Mouse (Mus musculus) right cerebral cortex, postnatal 10 days (tissue): ENCODE results near the gene Tshb.

Source experiments
- DNase-seq, 2 experiments: peaks; one replicate each; pipeline ENCODE4 v3.0.0; 2021; ENCODE audit warnings: low spot score in 2 of 2

Tshb gene

GRCm38 (mm10) chr3:102782618-102783017 lies at the start of gene Tshb:
Gene Tshb (minus strand): TSS chr3:102782718.
- DNase-seq: no peak

DNA sequence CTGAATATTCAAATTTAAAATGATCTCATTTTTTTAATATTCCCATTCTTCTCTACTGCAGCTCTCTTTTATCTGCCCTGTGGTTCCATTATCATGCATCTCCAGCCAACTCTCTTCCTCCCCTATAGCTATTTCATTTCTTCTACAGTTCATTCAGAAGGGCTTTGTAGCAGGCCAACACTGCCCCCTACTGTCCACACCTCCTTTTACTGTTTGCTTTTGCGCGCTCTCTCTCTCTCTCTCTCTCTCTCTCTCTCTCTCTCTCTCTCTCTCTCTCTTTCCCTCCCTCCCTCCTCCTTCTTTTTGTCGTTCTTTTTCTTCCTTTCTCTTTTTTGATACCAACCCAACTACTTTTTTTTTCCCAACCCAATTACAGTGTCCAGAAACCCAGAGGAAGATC lies 21.4 kb upstream of the Tshb start:
- DNase-seq: peak; percentile 67 to 82

- no peak for DNase-seq
Measured at GRCm38 (mm10) chr3:102787369-102787768, 4.9 kb upstream of the Tshb start.

DNA sequence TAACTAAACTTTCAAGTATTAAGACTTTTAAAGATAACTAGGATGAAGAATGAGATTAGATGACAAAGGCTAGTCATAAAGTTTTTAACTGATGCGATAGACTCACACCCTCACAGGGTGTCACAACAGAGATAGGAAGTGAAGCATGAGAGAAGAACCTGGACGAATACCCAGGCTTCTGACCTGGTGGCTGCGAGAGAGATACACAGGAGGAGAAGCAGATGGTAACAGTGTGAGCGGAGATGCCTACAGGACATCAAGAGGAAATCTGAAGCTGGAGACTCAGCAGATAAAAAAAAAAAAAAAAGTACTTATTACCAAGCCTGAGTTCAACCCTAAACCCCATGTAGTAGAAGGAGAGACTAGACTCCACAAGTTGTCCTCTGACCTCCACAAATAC lies 9.5 kb downstream of the Tshb start:
- DNase-seq: no peak

DNA sequence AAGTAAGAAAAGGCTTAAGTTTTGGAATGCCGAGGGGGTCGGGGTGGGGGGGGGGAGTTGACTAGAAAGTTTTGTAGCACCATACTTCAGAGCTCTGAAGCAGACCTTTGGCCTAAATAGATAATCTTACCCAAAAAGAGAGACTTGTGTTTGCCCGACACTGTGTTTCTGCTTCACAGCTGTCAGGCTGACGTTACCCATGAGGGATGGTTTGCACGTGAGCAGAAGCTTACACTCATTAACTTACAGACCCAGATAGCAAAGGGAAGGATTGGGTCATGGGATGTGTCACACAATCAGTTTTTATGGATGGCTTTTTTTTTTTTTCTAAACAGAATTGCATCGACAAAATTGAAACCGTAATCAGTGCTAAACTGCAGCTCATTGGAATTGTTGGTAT lies 17.7 kb downstream of the Tshb start:
- no peak for DNase-seq

- DNase-seq: peak; percentile 40 to 45
Measured at GRCm38 (mm10) chr3:102763713-102764400, 18.7 kb downstream of the Tshb start.

GRCm38 (mm10) chr3:102762388-102762787 lies 20.1 kb downstream of the Tshb start:
- peak in 1 of 2 experiments; percentile 35 for DNase-seq

DNA sequence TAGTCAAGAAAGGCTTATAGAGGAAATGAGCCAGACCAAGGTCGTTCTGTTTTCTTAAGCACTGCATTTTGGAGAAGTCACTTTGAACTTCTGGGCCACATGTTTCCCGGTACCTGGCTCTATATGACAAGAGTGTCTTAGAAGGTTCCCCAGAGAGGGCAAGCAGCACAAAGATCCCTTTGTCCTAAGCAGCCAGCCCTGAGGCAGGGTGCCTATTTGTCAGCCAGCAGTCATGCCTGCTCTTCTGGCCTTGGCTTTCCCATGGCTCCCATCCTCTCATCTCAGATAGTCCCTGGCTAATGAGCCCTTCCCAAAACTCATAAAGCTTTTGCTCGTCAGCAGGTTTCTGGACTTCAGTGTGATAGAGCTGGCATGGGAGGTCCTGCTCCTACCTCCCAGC lies 22.3 kb downstream of the Tshb start:
- DNase-seq: no peak

DNA sequence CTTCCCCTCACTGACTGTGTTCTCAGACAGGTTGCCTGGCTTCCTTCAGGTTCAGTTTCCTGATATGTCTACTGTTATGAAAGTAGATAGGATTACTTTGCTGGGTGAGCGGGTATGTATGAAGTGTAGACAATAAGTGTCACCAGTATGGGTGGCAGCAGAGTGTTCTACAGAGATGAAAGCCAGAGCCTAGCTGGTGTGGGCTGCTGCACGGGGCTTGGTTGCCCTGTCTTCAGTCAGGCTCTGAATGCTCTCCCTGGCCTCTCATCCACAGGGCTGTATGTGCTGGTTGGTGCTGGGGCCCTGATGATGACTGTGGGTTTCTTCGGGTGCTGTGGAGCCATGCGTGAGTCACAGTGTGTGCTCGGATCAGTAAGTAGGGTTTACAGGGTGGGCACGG lies 25.5 kb downstream of the Tshb start:
- no peak for DNase-seq

DNA sequence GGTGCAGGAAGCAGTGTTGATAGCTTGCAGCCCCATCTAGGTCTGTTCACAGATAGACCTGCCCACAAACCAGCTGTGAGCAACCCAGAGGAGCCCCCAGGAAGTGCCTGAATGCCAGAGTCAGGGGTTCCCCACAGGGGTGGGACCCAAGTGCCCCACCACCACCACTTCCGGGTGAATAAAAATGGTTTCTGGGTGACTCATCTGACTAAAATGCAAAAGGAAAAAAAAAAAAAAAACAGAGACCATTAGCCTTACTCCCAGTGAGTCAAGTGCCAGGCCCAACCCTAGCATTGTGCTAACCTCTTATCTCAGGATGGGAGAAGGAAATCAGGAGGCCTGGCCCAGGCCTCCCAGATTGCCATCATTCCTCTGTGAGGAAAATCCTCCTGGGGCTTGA lies 26.7 kb downstream of the Tshb start:
- DNase-seq: no peak

GRCm38 (mm10) chr3:102752457-102752856 lies 30.1 kb downstream of the Tshb start:
- DNase-seq: no peak

DNA sequence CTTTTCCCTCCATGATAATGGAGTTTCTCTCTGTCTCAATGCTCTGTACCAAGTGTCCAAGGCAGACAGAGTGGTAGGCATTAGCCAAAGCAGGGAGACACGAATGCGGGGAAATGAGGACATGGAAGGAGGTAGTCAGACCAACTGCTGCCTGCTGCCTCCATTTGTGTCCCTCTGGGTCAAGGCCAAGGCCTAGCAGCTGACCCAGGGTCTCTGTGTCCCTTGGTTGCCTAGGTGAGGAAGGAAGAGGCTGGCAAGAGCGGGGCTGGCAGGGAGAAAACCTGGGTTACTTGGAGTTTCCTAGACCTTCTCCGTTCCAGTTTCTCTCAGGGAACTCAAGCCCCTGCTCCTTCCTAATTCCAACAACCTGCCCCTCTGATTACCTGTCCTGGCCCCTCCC lies 30.5 kb downstream of the Tshb start:
- no peak for DNase-seq

DNA sequence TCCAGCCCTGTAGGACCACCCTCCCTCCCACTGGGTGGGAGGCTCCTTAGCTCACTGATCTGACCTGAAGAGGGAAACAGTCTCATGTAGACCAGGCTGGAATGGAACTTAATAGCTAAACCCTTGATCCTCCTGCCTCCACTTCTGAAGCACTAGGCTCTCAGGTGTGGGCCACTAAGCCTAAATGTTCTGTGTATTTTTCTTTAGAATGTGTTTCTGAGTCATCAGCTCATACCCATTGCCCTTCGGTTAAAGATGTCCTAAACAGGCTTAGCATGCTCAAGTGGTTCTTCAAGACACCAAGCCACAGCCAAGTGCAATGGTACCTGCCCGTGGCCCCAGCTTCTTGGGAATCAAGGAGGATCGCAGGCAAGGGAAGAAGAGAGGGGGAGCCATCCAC lies 31.0 kb downstream of the Tshb start:
- DNase-seq: no peak

GRCm38 (mm10) chr3:102751136-102751535 lies 31.4 kb downstream of the Tshb start:
- no peak for DNase-seq

- DNase-seq: no peak
Measured at GRCm38 (mm10) chr3:102748686-102749085, 33.8 kb downstream of the Tshb start.

DNA sequence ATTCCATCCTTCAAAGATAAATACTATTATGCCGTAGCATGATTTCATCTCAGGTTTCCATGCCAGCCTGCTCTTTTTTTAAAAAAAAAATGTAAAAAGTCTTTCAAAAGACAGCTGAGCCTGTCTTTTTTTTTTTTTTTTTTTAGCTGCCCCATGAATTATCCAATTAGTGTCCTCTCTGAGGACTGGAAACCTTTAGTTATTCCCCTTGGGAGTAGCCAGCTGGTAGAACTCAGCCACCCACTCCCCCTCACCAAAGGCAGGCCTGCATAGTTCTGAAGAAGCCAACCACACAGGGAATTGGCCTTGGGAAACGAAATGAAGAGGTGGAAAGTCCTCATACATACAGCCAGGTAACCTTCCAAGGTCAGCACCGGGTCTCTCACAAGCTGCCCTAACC lies 34.5 kb downstream of the Tshb start:
- no peak for DNase-seq

GRCm38 (mm10) chr3:102746174-102746573 lies 36.3 kb downstream of the Tshb start:
- no peak for DNase-seq

DNA sequence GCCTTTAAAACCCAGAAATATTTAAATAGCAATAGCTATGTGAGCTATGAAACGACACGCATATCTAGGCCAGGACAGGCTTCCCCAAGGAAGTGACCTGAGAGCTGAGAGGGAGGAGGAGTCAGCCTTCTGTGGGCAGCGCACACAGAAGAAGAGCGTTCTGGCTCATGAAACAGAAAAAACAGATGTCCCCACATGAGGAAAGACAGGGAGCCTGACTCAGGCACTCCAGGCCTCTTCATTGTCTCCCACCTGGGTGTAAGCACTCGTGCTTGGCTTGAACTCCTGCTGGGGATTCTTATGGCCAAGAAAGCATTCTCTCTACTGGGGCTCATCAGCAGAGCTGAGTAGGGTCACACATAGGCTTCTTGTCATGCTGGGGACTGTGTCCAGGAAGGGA lies 37.9 kb downstream of the Tshb start:
- DNase-seq: no peak

GRCm38 (mm10) chr3:102743781-102744471 lies 38.6 kb downstream of the Tshb start:
- no peak for DNase-seq

DNA sequence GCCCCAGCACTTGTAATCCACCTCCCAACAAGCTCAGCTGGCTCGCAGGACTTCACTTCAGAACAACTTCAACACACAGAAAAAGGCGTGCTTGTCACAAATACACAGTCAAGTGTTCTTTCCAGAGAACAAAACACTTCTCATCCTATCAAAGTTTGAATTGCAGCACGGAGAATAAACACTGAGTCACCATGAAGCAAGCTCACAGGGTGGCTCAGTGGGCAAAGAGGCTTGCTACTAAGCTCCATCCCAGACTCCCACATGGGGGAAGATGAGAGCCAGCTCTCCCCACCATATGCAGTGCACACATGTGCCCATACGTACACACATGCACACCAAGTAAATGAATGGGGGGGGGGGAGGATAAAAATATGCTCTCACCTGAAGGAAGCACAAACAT lies 39.3 kb downstream of the Tshb start:
- DNase-seq: no peak

- no peak for DNase-seq
Measured at GRCm38 (mm10) chr3:102742725-102743124, 39.8 kb downstream of the Tshb start.

GRCm38 (mm10) chr3:102738926-102739325 lies 43.6 kb downstream of the Tshb start:
- no peak for DNase-seq

DNA sequence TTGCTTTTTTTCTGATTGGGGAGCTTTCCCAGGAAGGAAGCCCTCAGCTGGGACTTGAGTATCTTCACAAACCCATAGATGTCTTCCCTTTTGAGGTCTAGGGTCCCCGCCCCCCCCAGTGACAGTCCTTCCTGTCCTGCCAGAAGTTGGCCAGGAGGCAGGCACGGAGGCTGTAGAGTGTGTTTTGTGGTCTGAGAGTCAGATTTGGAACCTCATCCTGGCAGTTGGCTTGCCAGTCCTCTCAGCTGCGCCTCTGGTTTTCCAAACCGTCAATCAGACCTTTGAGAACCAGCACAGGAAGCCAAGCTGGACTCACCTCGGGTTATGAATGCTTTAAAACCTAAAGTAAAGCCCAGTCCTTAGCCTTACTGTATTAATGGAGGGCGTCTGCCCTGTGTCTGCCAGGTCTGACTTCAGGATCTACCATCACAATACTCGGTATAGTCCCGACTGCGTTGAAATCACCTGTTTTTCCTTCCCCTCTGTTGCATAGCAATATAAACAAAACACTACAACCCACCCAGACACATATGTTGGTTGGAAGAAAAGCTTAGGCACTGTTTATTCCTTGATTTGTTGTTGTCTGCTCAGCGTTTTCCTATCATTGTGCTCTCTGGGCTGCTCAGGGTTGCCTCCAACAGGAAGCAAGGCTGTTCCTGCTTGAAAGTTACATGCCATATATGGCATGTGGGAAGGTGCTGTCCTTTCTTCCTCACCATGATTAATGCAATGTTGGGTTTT lies 44.2 kb downstream of the Tshb start:
- DNase-seq: no peak
